Mouse (Mus musculus) liver, embryonic 15.5 days (tissue): Measurements from ENCODE around the gene Eml2. TPM values are rescaled to one million over a fixed set of nuclear protein-coding genes. Genes with fewer than 3 reads are reported as not detected.

Experiments
- ATAC-seq: fragments of 200-750 bp; cut with Nextera tagmentation; 2 replicates; pipeline ENCODE4 v1.8.0; 2017; ENCODE audit warnings: moderate number of reproducible peaks, mild to moderate bottlenecking, moderate library complexity; ENCODE audit not compliant: insufficient read depth
- H3K27ac ChIP-seq: fragments of 300-500 bp; sonication (generic); replicated peaks from 2 replicates; pipeline ENCODE4 v1.5.1; 2015; ENCODE audit warnings: mild to moderate bottlenecking, inconsistent platforms
- H3K27me3 ChIP-seq: fragments of 300-500 bp; sonication (generic); 2 replicates; pipeline ENCODE4 v1.6.1; 2015; ENCODE audit warnings: mild to moderate bottlenecking, inconsistent platforms
- H3K36me3 ChIP-seq: fragments of 300-500 bp; sonication (generic); replicated peaks from 2 replicates; pipeline ENCODE4 v1.6.1; 2015; ENCODE audit warnings: moderate library complexity, mild to moderate bottlenecking, inconsistent platforms
- H3K4me1 ChIP-seq: fragments of 300-500 bp; sonication (generic); replicated peaks from 2 replicates; pipeline ENCODE4 v1.6.1; 2015; ENCODE audit warnings: inconsistent platforms
- H3K4me2 ChIP-seq: fragments of 300-500 bp; sonication (generic); 2 replicates; pipeline ENCODE4 v1.6.1; 2015; ENCODE audit warnings: moderate library complexity, mild to moderate bottlenecking, inconsistent platforms
- H3K4me3 ChIP-seq: fragments of 300-500 bp; sonication (generic); replicated peaks from 2 replicates; pipeline ENCODE4 v1.5.1; 2015; ENCODE audit warnings: mild to moderate bottlenecking, inconsistent platforms
- H3K9ac ChIP-seq: fragments of 300-500 bp; sonication (generic); 2 replicates; pipeline ENCODE4 v1.6.1; 2015; ENCODE audit warnings: moderate library complexity, mild to moderate bottlenecking, inconsistent platforms
- H3K9me3 ChIP-seq: fragments of 300-500 bp; sonication (generic); replicated peaks from 2 replicates; pipeline ENCODE4 v1.6.1; 2016; ENCODE audit warnings: inconsistent platforms
- WGBS: fragments of 180-500 bp; shearing (Covaris S2); methylation state at CpG from one replicate; pipeline ENCODE4 v1.1.7; 2015; ENCODE audit warnings: mixed read lengths; ENCODE audit not compliant: insufficient replicate concordance; 5-methylcytosine and 5-hydroxymethylcytosine counted together
- polyA plus RNA-seq: library from polyadenylated mRNA; unstranded; fragments of >200 nt; fragmentation: Nextera tagmentation; extraction: Ambion mirVana; gene quantifications from 2 replicates; pipeline ENCODE4 v1.2.1, GENCODE M21; 2015

The Eml2 gene
- polyA plus RNA-seq, 1 experiment from 2014 or later = 3.9 TPM

DNA sequence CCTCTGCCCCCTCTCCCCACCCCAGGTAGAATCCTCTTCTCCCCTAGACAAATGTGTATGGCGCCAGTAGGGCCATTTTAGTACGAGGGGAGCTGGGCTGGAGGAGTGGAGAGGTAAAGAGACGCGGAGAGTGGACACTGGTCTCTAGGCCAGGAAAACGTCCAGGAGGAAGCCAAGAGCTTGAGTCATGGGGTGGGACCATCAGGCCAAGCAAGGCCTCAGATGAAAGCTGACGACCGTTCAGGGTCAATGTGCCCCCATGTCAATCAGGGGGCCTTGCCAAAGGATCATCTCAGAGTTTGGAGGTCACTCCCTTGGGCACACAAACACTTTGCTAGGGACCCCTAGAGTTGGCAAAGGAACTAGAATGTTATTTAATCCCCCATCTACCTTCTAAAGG is 995 bp downstream of the Eml2 start:
- WGBS = 60% methylated on average over 7 of the region's 7 CpGs
- no peaks in the 10 kb centered on the region for H3K36me3 ChIP-seq
- no peak for ATAC-seq
- H3K4me3 ChIP-seq = no peak overlapping the region
- no peak overlapping the region for H3K9ac ChIP-seq
- H3K9me3 ChIP-seq = 0 out of 2 replicates have a peak, but pooled peaks cover 4% of the 10 kb centered on the region
- no peak overlapping the region for H3K4me2 ChIP-seq
- H3K27ac ChIP-seq = no peak overlapping the region
- H3K27me3 ChIP-seq = peaks cover 91% of the 10 kb centered on the region
- H3K4me1 ChIP-seq = peaks cover 61% of the 10 kb centered on the region

GRCm38 (mm10) chr7:19178035-19178434 is 1.8 kb downstream of the Eml2 start:
- Histone ChIP-seq H3K27ac (no peak overlapping the region), H3K4me3 (no peak overlapping the region), H3K36me3 (no peaks in the 10 kb centered on the region), H3K4me1 (peaks cover 54% of the 10 kb centered on the region), H3K4me2 (no peak overlapping the region), H3K9me3 (0 out of 2 replicates have a peak, but pooled peaks cover 4% of the 10 kb centered on the region), H3K9ac (no peak overlapping the region), H3K27me3 (peaks cover 83% of the 10 kb centered on the region)
- WGBS = 11% methylated on average over 18 of the region's 18 CpGs
- no peak for ATAC-seq

- Histone ChIP-seq H3K9me3 (0 out of 2 replicates have a peak, but pooled peaks cover 4% of the 10 kb centered on the region), H3K36me3 (no peaks in the 10 kb centered on the region), H3K4me2 (peak overlapping the region; percentile 49), H3K27ac (no peak overlapping the region), H3K27me3 (peaks cover 78% of the 10 kb centered on the region), H3K4me3 (peak overlapping the region; percentile 15; the same call in 1 of the 2 replicates), H3K9ac (no peak overlapping the region), H3K4me1 (peaks cover 53% of the 10 kb centered on the region)
- 2% methylated on average over 27 of the region's 27 CpGs for WGBS
- no peak for ATAC-seq
Observed at GRCm38 (mm10) chr7:19178443-19179092, 2.3 kb downstream of the Eml2 start.

GRCm38 (mm10) chr7:19179173-19179572 is 3.0 kb downstream of the Eml2 start:
- H3K9ac ChIP-seq = no peak overlapping the region
- H3K4me1 ChIP-seq = peaks cover 53% of the 10 kb centered on the region
- H3K36me3 ChIP-seq = no peaks in the 10 kb centered on the region
- H3K4me3 ChIP-seq = peak overlapping the region; percentile 15
- WGBS = under 1% methylated on average over 32 of the region's 32 CpGs
- H3K9me3 ChIP-seq = 0 out of 2 replicates have a peak, but pooled peaks cover 4% of the 10 kb centered on the region
- no peak for ATAC-seq
- H3K27ac ChIP-seq = no peak overlapping the region
- peaks cover 72% of the 10 kb centered on the region for H3K27me3 ChIP-seq
- H3K4me2 ChIP-seq = peak overlapping the region; percentile 49

DNA sequence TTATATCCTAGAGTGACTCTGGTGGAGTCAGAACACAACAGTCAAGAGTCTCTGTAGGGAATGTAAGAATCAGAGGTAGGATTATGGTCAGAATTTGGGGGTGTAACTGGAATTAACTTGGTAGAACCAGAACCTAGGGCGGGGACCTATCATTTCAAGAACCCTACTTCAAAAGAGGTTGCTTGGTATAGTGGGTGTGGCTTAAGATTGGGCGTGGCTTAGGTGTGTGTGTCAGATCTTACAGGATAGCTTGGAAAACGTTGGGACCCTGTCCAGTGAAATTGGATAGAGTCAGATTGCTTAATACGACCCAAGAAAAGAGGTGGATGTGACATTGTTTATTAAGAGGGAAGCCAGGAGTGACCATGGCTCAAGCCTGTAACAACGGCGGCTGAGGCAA is 3.7 kb downstream of the Eml2 start:
- Histone ChIP-seq H3K4me1 (peaks cover 53% of the 10 kb centered on the region), H3K9me3 (0 out of 2 replicates have a peak, but pooled peaks cover 4% of the 10 kb centered on the region)
- WGBS = 34% methylated on average over 6 of the region's 6 CpGs

GRCm38 (mm10) chr7:19180862-19181429 is 4.7 kb downstream of the Eml2 start:
- Histone ChIP-seq H3K4me2 (peak overlapping the region; percentile 73), H3K4me1 (peaks cover 49% of the 10 kb centered on the region), H3K4me3 (peak overlapping the region; percentile 58), H3K9me3 (no peaks in the 10 kb centered on the region), H3K9ac (peak overlapping the region; percentile 49), H3K27ac (0 out of 2 replicates have a peak overlapping the region, but pooled peaks have one; percentile 4), H3K27me3 (peaks cover 57% of the 10 kb centered on the region), H3K36me3 (no peaks in the 10 kb centered on the region)
- ATAC-seq = peak; percentile 38; the same call in 1 of the 2 replicates
- whole genome bisulfite sequencing = under 1% methylated on average over 27 of the region's 27 CpGs

More for the DNA sequence above, 3.7 kb downstream of the Eml2 start:
- H3K36me3 ChIP-seq = no peaks in the 10 kb centered on the region
- no peak for ATAC-seq
- H3K27ac ChIP-seq = no peak overlapping the region
- no peak overlapping the region for H3K4me3 ChIP-seq
- peaks cover 65% of the 10 kb centered on the region for H3K27me3 ChIP-seq
- peak overlapping the region; percentile 49 for H3K4me2 ChIP-seq
- H3K9ac ChIP-seq = no peak overlapping the region

DNA sequence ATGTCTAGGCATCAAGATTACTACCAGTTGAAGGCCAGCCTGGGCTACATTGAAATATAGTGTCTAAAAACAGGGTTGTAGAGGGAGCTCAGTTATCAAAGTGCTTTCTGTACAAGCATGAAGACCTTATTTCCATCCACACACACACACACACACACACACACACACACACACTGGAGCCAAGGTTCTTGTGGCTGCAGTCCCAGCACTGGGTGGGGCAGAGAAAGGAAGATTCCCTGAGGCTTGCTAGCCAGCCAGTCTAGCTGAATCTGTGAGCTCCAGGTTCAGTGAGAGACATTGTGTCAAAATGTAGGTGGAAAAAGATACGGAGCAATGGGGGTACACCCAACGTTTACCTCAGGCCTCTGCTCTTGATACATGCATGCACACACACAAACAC is 8.0 kb downstream of the Eml2 start:
- Histone ChIP-seq H3K4me3 (no peak overlapping the region), H3K27ac (no peak overlapping the region)
- 70% methylated on average over 2 of the region's 2 CpGs for WGBS

GRCm38 (mm10) chr7:19184758-19185157 is 8.5 kb downstream of the Eml2 start:
- peaks cover 22% of the 10 kb centered on the region for H3K4me1 ChIP-seq
- H3K4me3 ChIP-seq = no peak overlapping the region
- H3K27ac ChIP-seq = no peak overlapping the region
- no peaks in the 10 kb centered on the region for H3K9me3 ChIP-seq
- 67% methylated on average over 6 of the region's 6 CpGs for WGBS
- peaks cover 19% of the 10 kb centered on the region for H3K27me3 ChIP-seq
- H3K4me2 ChIP-seq = no peak overlapping the region
- H3K36me3 ChIP-seq = no peaks in the 10 kb centered on the region
- ATAC-seq = no peak
- no peak overlapping the region for H3K9ac ChIP-seq

More for the DNA sequence above, 8.0 kb downstream of the Eml2 start:
- no peaks in the 10 kb centered on the region for H3K36me3 ChIP-seq
- ATAC-seq = no peak
- peaks cover 24% of the 10 kb centered on the region for H3K27me3 ChIP-seq
- no peaks in the 10 kb centered on the region for H3K9me3 ChIP-seq
- no peak overlapping the region for H3K4me2 ChIP-seq
- peaks cover 27% of the 10 kb centered on the region for H3K4me1 ChIP-seq
- no peak overlapping the region for H3K9ac ChIP-seq

- H3K27me3 ChIP-seq = no peaks in the 10 kb centered on the region
- H3K27ac ChIP-seq = no peak overlapping the region
- no peak overlapping the region for H3K9ac ChIP-seq
- no peak overlapping the region for H3K4me3 ChIP-seq
- H3K9me3 ChIP-seq = no peaks in the 10 kb centered on the region
- no peak for ATAC-seq
- peaks cover 16% of the 10 kb centered on the region for H3K36me3 ChIP-seq
- 81% methylated on average over 4 of the region's 4 CpGs for WGBS
- H3K4me1 ChIP-seq = no peaks in the 10 kb centered on the region; the same call in 1 of the 2 replicates
- H3K4me2 ChIP-seq = no peak overlapping the region
Observed at GRCm38 (mm10) chr7:19194676-19195075, 18.5 kb downstream of the Eml2 start.

DNA sequence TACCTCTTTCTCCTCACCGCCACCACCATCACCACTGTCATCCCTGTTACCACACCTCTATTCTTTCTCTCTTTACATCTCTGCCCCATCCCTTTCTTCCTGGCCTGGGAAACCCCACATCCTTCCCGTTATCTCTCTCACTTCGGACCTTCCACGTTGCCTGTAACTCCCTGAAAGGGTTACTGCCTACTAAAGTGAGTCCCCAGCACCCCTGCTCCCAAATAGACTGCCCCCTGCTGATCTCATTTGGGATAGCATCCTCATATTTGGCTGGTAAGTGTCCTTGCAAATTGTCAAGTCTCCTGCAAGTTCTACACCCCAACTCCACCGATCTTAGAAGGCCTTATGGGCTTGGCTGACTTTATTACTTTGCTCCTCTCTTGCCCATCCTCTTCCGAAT is 20.5 kb downstream of the Eml2 start:
- Histone ChIP-seq H3K4me3 (no peak overlapping the region), H3K27ac (no peak overlapping the region), H3K36me3 (peaks cover 16% of the 10 kb centered on the region), H3K4me1 (0 out of 2 replicates have a peak, but pooled peaks cover under 1% of the 10 kb centered on the region), H3K9me3 (no peaks in the 10 kb centered on the region), H3K4me2 (no peak overlapping the region), H3K27me3 (no peaks in the 10 kb centered on the region), H3K9ac (no peak overlapping the region)
- 42% methylated on average over 6 of the region's 6 CpGs for WGBS
- no peak for ATAC-seq

- H3K4me3 ChIP-seq = no peak overlapping the region
- no peaks in the 10 kb centered on the region for H3K27me3 ChIP-seq
- H3K36me3 ChIP-seq = peaks cover 16% of the 10 kb centered on the region
- peaks cover 8% of the 10 kb centered on the region for H3K4me1 ChIP-seq
- H3K9me3 ChIP-seq = no peaks in the 10 kb centered on the region
- H3K9ac ChIP-seq = no peak overlapping the region
- ATAC-seq = no peak
- 23% methylated on average over 2 of the region's 2 CpGs for WGBS
- no peak overlapping the region for H3K27ac ChIP-seq
- no peak overlapping the region for H3K4me2 ChIP-seq
Observed at GRCm38 (mm10) chr7:19197985-19198384, 21.8 kb downstream of the Eml2 start.
